Mouse (Mus musculus) induced T-regulatory cell, adult 2 months (primary cell): ENCODE results near the gene Nab2.
"Not testable (repeated sequence)": the region's sequence is repeated elsewhere in the genome, so short reads cannot be mapped to it uniquely, and the experiment has no call there.

Experiments used
- DNase-seq: peaks from one replicate; pipeline ENCODE4 v3.0.0-alpha.2; 2012; ENCODE audit warnings: low read depth

Nab2 gene

DNA sequence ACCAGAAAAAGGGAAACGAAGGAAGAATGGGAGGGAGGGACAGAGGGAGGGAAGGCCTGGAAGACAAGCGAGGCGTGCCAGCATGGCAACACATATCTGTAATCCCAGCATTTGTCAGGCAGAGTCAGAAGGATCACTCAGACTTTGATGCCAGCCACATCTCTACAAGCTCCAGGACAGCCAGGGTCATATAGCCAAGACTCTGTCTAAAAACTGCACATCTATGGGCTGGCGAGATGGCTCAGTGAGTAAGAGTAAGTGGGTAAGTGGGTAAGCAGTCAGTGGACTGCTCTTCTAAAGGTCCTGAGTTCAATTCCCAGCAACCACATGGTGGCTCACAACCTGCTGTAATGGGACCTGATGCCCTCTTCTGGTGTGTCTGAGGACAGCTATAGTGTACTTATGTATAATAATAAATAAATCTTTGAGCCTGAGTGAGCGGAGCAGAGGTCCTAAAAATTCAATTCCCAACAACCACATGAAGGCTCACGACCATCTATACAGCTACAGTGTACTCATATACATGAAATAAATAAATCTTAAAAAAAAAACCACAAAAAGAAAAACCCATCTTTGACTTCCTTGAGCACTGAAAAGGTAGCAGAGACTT is 5.8 kb upstream of the Nab2 start:
- no peak for DNase-seq

GRCm38 (mm10) chr10:127671276-127671675 is 2.9 kb upstream of the Nab2 start:
- peak; percentile 85 for DNase-seq

GRCm38 (mm10) chr10:127670185-127670584 is 1.8 kb upstream of the Nab2 start:
- DNase-seq: peak; percentile 75

GRCm38 (mm10) chr10:127669170-127669569 is 802 bp upstream of the Nab2 start:
- DNase-seq: no peak

DNA sequence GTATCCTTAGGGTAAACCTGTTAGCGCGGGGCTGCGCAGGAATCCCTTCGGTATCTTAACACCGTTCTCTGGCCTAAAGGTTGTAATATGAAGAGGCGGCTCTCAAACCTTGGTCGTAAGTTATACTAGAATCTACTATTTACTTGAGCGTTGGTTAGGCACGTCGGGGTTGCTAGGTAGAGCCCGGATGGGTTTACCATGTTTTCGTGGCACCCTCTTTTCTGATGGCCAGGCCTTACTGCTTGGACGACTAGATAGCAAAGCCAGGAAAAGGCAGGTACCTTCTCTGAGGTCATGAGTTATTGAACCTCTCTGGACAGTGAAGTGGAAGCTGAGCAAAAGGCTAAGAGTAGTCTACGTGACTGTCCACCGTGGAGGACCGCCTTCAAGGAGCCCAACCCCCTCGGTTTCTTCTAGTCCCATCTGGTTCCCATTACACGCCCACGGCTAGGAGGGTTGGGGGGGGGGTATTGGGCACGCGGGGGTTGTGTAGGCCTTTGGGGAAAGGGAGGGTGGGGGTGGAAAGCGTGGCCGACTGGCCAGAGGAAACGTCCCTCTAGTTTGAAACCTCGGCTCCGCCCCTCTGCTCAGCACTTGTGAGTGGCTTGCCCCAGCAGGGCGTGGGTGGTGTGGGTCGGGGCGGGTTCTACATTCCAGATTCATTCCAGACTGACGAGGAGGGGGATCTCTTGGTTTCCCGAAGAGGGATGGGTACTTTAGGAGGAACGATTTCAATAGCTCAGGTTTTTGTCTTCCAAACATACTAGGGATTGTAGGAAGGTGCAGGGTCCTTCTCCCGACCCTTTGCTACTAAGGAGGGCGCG is 887 bp downstream of the Nab2 start:
- DNase-seq: peak; percentile 88

DNA sequence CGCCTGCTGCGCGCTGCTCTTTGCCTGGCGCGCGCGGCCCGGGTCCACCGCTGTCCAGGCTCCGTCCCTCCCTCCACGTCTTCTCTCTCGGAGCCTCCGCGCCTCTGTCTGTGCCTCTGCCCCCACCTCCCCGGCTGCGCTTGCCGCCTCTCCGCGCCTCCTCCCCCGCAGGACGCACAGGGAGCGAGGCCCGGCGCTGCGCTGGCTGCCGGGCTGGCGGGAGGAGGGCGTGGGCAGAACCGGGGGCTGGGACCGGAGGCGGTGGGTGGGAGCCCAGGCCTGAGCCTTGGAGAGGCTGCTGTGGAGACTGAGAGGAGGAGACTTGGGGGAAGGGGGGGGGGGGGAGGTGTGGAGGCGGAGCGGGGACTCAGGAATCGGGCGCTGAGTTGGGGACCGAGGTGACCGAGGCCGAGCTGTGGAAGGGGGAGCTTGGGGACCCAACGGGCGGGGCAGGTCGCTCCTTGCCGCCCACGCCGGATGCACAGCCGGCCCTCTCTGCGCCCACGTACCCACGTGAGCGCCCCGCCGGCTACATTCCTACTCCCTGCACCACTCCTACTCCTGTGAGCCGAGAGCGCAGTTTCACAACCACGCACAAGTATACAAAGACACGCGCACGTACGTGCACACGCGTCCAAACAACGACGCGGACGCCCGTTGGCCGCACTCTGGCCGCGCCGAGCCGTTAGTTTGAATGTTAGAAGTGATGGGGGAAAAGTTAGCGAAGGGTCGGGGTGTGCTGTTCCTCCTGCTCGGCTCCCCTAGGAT is 1.7 kb downstream of the Nab2 start, which contains the start of gene Nemp1:
TSS of gene Nemp1 (plus strand) at position 401 of the 768 bp plus-strand sequence.
- DNase-seq: peak; percentile 89

- DNase-seq: peak; percentile 75
Observed at GRCm38 (mm10) chr10:127665366-127666181, 2.8 kb downstream of the Nab2 start.

- no peak for DNase-seq
Observed at GRCm38 (mm10) chr10:127664891-127665290, 3.5 kb downstream of the Nab2 start.

DNA sequence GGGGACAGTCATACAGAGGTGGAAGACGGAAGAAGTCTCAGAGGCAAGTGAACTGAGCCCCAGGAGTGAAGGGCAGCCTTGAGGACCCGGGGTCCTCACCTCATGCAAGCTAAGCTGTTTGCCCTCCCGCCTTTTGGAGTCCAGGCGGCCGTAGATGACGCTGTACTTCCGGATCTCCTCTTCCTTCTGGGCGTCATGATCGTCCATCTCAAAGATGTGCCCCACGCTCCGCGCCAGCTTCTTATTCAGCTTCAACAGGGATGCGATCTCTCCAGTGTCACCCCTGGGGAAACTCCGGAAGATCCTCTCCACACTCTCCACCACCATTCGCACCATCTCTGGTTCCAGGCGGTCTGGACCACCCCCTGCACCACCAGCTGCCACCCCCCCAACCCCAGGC is 4.2 kb downstream of the Nab2 start:
- no peak for DNase-seq

DNA sequence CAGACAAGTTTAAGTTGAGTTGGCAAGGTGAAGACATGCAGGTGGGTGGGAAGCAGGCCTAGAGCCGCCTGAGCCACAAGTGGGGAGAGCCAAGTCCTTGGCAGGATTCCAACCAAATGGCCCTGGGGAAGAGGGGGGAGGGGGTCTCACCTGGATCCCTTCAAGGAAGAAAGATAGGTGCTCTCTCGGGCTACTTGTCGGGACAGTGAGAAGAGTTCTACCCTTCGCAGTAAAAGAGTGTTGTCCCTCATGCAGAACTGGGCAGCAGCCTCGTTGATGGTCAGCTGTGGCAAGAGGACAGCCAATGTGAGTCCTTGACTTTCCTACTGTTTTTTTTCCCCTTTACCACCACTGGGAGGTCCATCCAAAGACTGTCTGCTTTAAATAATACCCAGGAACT is 4.8 kb downstream of the Nab2 start:
- DNase-seq: no peak

DNA sequence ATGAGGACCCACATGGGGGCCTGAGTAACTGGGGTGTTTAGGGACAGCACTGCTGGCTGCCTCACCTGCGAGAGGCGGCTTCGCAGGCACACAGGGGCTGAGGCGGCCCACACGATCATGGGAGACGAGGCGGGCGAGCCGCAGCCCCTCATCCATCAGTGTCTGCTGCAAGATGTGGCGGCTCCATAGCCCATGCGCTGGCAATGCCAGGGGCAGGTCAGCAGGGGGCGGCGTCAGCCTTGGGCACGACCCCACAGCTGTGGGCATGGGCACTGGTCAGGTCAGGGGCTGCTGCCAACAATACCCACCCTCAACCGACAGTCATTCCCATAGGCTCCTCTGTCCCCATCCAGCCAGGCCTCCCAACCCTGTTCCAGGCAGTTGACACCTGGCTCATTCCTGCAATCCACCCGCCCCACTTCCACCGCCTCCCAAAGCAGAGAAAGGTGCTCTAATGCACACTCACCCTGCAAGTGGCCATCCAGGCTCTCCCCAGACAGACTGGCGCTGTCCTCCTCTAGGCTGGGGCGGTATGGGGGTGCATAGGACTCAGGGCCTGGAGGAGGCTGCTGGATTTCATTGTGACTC is 5.6 kb downstream of the Nab2 start:
- no peak for DNase-seq

GRCm38 (mm10) chr10:127661915-127662663 is 6.3 kb downstream of the Nab2 start:
- DNase-seq: peak; percentile 94

DNA sequence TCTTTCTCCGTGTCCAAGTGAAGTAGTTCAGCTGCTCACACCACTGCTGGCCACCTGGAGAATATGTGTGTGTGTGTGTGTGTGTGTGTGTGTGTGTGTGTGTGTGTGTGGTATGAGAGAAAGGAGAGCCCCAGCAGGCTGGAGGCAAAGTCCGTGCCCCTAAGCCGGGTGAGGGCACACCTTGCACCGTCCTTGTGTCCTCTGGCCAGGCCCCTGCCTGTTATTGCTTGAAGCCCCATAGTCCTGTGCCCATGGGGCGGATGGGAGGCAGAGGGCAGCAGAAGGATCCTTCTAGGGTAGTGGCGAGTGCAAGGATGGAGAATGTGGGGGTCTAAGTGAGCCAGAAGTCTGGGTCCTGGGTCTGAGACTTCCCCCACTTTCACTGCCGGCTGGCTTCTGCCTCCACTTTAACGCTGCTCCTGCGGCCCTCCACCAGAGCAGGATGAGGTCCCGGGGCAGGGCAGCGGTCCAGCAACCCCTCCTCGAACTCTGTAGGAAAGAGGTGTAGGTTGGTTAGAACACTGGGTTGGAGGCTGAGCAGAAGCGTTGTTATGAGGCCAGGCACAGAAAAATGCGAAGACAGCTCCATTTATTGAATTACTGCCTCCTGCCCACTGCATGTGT is 7.0 kb downstream of the Nab2 start:
- no peak for DNase-seq

GRCm38 (mm10) chr10:127659551-127659950 is 8.8 kb downstream of the Nab2 start:
- DNase-seq: no peak

GRCm38 (mm10) chr10:127658076-127658475 is 10.3 kb downstream of the Nab2 start:
- peak; percentile 76 for DNase-seq

DNA sequence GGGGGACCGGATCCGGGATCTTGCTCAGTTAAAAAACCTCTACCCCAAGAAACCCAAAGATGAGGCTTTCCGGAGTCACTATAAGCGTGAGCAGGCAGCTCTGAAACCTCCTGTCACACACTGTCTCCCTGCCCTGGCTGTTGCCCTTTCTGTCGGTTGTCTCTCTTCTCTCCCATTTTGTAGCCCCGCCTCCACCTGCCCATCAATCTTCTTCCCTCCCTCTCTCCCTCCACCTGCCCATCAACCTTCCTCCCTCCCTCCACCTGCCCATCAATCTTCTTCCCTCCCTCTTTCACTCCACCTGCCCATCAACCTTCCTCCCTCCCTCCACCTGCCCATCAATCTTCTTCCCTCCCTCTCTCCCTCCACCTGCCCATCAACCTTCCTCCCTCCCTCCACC is 10.8 kb downstream of the Nab2 start:
- DNase-seq: not testable (repeated sequence)

DNA sequence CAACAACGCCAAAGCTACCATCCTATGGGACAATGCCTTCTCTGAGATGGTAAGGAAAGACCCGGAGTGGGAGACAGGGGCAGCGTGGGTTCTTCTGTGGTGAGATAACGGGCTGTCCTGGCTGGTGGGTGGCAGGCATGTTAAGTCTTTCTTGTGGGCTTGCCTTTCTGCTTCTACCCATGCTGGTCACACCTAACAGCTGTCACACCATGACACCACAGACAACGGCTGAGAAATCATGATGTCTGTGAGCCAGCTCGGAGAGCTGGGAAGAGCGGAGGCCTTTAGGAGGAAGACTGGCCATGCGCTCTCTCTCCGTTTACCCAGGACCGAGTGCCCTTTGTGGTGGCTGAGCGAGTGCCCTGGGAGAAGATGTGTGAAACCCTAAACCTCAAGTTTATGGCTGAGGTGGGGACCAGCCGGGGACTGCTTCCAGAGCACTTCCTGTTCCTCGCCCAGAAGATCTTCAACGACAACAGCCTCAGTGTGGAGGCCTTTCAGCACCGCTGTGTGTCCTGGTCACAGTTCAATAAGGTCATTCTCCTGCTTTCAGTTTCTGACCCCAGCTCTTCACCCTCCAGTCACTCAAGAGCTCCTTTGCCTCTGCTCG is 13.3 kb downstream of the Nab2 start:
- peak; percentile 49 for DNase-seq

DNA sequence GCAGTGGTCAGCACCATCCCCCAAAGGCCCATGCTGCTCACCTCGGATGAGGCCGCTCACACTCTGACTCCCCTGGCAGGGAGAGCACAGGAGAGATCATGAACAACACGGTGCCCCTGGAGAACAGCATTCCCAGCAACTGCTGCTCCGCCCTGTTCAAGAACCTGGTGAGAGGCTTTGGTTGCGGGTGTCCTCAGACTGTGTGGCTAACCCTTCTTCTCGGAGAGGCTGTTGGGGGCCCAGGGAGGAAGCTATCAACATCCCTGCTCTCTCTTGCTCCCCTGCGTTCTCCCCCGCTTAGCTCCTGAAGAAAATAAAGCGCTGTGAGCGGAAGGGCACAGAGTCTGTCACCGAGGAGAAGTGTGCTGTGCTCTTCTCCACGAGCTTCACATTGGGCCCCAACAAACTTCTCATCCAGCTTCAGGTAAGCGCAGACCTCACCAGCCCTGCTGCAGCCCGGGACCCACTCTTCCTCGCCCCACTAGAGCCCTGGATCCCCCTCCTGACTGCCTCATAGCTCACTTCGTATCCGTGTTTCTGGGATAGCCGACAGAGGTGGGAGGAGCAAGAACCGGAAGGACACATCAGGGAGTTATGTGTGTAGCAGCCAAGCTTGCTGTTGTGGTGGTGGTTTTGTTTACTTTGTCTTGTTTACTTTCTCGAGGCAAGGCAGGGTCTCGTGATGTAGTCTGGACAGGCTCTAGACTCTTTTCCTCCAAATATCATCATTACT is 15.3 kb downstream of the Nab2 start:
- no peak for DNase-seq

DNA sequence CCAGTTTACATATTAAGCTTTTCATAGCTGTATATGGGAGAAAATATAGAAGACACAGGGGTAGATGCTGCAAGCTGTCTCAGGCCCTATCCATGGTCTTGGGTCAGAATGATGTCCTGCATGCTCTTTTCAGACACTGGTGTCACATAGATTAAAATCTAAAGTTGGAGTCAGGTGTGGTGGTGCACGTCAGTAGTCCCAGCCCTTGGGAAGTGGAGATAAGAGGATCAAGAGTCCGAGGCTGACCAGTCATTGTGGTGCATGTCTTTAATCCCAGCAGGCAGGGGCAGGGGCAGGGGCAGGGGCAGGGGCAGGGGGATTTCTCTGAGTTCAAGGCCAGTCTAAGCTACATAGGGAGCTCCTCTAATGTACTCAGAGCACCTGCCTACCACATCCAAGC is 22.6 kb downstream of the Nab2 start:
- DNase-seq: no peak
